Mouse (Mus musculus) cerebellum, adult 18-20 months (tissue): Measurements from ENCODE around the gene Cacna1i.
A peak's percentile ranks its signal among the peaks of the same experiment; 100 is the strongest.

Source experiments
- DNase-seq, 2 experiments: peaks; one replicate each; pipeline ENCODE4 v3.0.0; 2021

Cacna1i gene

GRCm38 (mm10) chr15:80334766-80335165 lies 47.7 kb downstream of the Cacna1i start:
- DNase-seq, result no peak

- peak in 1 of 2 experiments; percentile 29 for DNase-seq
Measured at GRCm38 (mm10) chr15:80335196-80335595, 48.2 kb downstream of the Cacna1i start.

- peak; percentile 38 to 60 for DNase-seq
Measured at GRCm38 (mm10) chr15:80340348-80340747, 53.3 kb downstream of the Cacna1i start.

- peak in 1 of 2 experiments; percentile 27 for DNase-seq
Measured at GRCm38 (mm10) chr15:80342394-80342793, 55.4 kb downstream of the Cacna1i start.

- peak; percentile 96 for DNase-seq
Measured at GRCm38 (mm10) chr15:80343031-80343430, 56.0 kb downstream of the Cacna1i start.

- peak in 1 of 2 experiments; percentile 30 for DNase-seq
Measured at GRCm38 (mm10) chr15:80343731-80344130, 56.7 kb downstream of the Cacna1i start.

GRCm38 (mm10) chr15:80346510-80346909 lies 59.5 kb downstream of the Cacna1i start:
- DNase-seq, result no peak

GRCm38 (mm10) chr15:80350431-80350830 lies 63.4 kb downstream of the Cacna1i start:
- no peak for DNase-seq

GRCm38 (mm10) chr15:80358798-80359197 lies 71.8 kb downstream of the Cacna1i start:
- peak; percentile 68 to 70 for DNase-seq

- DNase-seq, result no peak
Measured at GRCm38 (mm10) chr15:80361780-80362508, 74.9 kb downstream of the Cacna1i start.

- DNase-seq, result peak; percentile 71 to 84
Measured at GRCm38 (mm10) chr15:80362509-80363172, 75.6 kb downstream of the Cacna1i start.

- no peak for DNase-seq
Measured at GRCm38 (mm10) chr15:80363821-80364715, 77.0 kb downstream of the Cacna1i start.

GRCm38 (mm10) chr15:80366899-80367298 lies 79.9 kb downstream of the Cacna1i start:
- no peak for DNase-seq

- peak in 1 of 2 experiments; percentile 33 for DNase-seq
Measured at GRCm38 (mm10) chr15:80373219-80373964, 86.4 kb downstream of the Cacna1i start.

- DNase-seq, result no peak
Measured at GRCm38 (mm10) chr15:80374854-80375253, 87.8 kb downstream of the Cacna1i start.

- DNase-seq, result no peak
Measured at GRCm38 (mm10) chr15:80387185-80387584, 100.1 kb downstream of the Cacna1i start.

- no peak for DNase-seq
Measured at GRCm38 (mm10) chr15:80391791-80392190, 104.8 kb downstream of the Cacna1i start.

GRCm38 (mm10) chr15:80395035-80395434 lies 108.0 kb downstream of the Cacna1i start:
- DNase-seq, result no peak

GRCm38 (mm10) chr15:80399451-80399850 lies 112.4 kb downstream of the Cacna1i start:
- DNase-seq, result peak; percentile 33 to 38

- DNase-seq, result no peak
Measured at GRCm38 (mm10) chr15:80401387-80401898, 114.4 kb downstream of the Cacna1i start.

GRCm38 (mm10) chr15:80401980-80402379 lies 114.9 kb downstream of the Cacna1i start:
- no peak for DNase-seq

- DNase-seq, result no peak
Measured at GRCm38 (mm10) chr15:80407873-80408272, 120.8 kb downstream of the Cacna1i start.
